Mouse (Mus musculus) left cerebral cortex, adult 9 months (tissue): ENCODE results near the gene Gm14151.
"Not testable (repeated sequence)": the region's sequence is repeated elsewhere in the genome, so short reads cannot be mapped to it uniquely, and the experiment has no call there.

Experiments
- DNase-seq, 2 experiments: peaks; one replicate each; pipeline ENCODE4 v3.0.0; 2022; ENCODE audit warnings: low spot score in 2 of 2

Gm14151 gene

GRCm38 (mm10) chr2:151092250-151092649 lies at the start of gene Gm14151:
Gene Gm14151 (minus strand): TSS chr2:151092350.
- not testable (repeated sequence) for DNase-seq

GRCm38 (mm10) chr2:151097945-151098344 lies 5.8 kb upstream of the Gm14151 start, which contains the start of gene Gm14147:
Gene Gm14147 (plus strand): TSS chr2:151098245.
- DNase-seq: not testable (repeated sequence)

- no peak for DNase-seq
Observed at GRCm38 (mm10) chr2:151056637-151057036, 35.5 kb downstream of the Gm14151 start.

- DNase-seq: no peak
Observed at GRCm38 (mm10) chr2:151040411-151040810, 51.7 kb downstream of the Gm14151 start.

GRCm38 (mm10) chr2:151039726-151040125 lies 52.4 kb downstream of the Gm14151 start:
- DNase-seq: no peak

GRCm38 (mm10) chr2:151039232-151039695 lies 52.9 kb downstream of the Gm14151 start, which contains the start of the genes Ninl and Nanp:
Gene Ninl (minus strand): TSS chr2:151039382.
Gene Nanp (minus strand): TSS chr2:151039398.
- DNase-seq: peak; percentile 78 to 93

GRCm38 (mm10) chr2:151038811-151039222 lies 53.3 kb downstream of the Gm14151 start:
- DNase-seq: no peak

- DNase-seq: no peak
Observed at GRCm38 (mm10) chr2:151037876-151038552, 54.1 kb downstream of the Gm14151 start.

- no peak for DNase-seq
Observed at GRCm38 (mm10) chr2:151037292-151037691, 54.9 kb downstream of the Gm14151 start.
